Mouse (Mus musculus): ENCODE measurements around the gene Aqp5.

DNA sequence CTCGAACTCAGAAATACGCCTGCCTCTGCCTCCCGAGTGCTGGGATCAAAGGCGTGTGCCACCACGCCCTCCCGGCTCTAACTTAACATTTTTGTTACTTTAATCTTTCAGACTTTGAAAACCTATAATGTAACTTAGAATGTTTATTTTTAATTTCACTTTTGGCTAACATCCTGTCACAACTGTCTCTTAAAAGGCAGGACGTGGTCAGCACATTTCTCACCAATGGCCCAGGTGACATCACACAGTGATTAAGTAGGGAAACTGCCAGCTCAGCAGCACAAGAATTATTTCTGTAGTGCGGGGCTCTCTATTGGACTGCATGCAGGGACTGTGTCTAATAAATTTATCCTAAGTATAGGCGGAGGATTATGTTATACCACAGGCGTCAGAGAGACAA is 53.2 kb downstream of the Aqp5 start:
- TF ChIP-seq POLR2A (IDR thresholded peaks at IDR 0.05; ENCODE audit: insufficient read depth, low read length) (no peak), CTCF (IDR thresholded peaks at IDR 0.05; ENCODE audit: low read depth, low read length) (no peak), EP300 (IDR thresholded peaks at IDR 0.05; ENCODE audit: insufficient read depth, low read depth, low read length) (no peak)

All from ES-Bruce4 (cell line).